Mouse (Mus musculus): ENCODE measurements around the gene Copz2.

DNA sequence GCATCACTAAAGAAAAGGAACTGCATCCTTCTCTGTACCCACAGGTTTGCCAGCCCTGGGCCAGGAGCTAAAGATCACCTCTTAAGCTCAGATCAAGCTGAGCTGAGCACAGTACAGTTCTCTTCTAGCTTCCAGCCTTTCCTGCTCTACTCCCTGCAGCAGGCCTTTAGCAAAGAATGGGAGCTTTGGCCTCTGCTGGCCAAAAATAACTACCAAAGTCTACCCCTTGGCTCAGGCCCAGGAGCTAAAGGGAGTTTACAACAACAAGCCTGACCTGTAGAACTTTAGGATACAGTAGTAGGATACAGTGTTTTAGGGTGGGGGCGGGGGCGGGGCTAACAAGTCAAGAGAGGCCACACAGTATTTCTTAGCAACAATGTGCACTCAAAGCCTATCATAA is 23.2 kb upstream of the Copz2 start:
- TF ChIP-seq MAX (IDR thresholded peaks at IDR 0.05) = no peak
- no peak for TF ChIP-seq CTCF (IDR thresholded peaks at IDR 0.05; ENCODE audit: control insufficient read depth, insufficient read depth, insufficient read length)
